Comparison of ENCODE assay signal across 12 mouse cellular contexts in the genomic region with DNA sequence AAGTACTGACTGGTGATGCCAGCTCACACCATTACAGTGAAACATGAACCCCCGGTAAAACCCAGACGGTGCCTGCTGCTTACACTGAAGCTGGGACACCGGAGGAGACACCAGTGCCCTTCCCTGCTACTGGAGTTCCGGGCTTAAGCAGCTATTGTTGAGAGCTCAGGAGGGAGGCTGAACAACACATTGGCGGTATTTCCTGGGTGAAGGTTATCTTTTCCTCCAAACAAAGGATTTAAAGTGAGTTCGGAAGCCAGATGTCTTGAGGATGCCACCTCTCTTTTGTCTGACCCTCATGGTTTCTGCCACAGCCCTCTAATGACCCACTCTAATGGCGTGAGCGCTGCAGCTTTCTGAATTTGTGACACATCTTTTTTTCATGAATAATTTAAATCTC. TPM values are rescaled to one million over a fixed set of nuclear protein-coding genes. Genes with fewer than 3 reads are reported as not detected.
DNase-seq lines count a peak whose midpoint lies in the region; ATAC-seq lines count a peak whose summit lies in the region.
"Had no signal": no experiment of that assay in that cellular context is flagged by ENCODE, and none has a peak within 500 bp of the region (broad histone marks: within the 10 kb centered on the region; RNA-seq: fewer than 3 reads in every experiment).

No protein-coding gene starts in this region.

- peaks cover 24% of the 10 kb centered on the region for H3K36me3 ChIP-seq in heart, embryonic 13.5 days
- peaks cover 15% of the 10 kb centered on the region for H3K36me3 ChIP-seq in forebrain, embryonic 12.5 days (replicated peaks)
- peaks cover 22% of the 10 kb centered on the region for H3K36me3 ChIP-seq in midbrain, embryonic 10.5 days

- no peak overlapping the region for H3K9ac ChIP-seq in heart, embryonic 13.5 days
- 0 out of 2 replicates have a peak overlapping the region, but pooled peaks have one; percentile 25 for H3K9ac ChIP-seq in forebrain, embryonic 12.5 days
- H3K9ac ChIP-seq: liver, embryonic 12.5 days had no signal

- DNase-seq in heart, postnatal 25 days (ENCODE audit: low spot score): no peak
- peak; percentile 38 for DNase-seq in midbrain, embryonic 10.5 days (ENCODE audit: low spot score)
- DNase-seq in retina, embryonic 14.5 days (ENCODE audit: low spot score): peak; percentile 65
- no peak for DNase-seq in lung, postnatal 36 days
- DNase-seq in thymus, postnatal 25 days: no peak
- DNase-seq in adrenal gland, postnatal 10 days: no peak
- DNase-seq: kidney, adult 8-10 months; right cerebral cortex, adult 18-20 months had no signal

- peaks cover 51% of the 10 kb centered on the region for H3K4me1 ChIP-seq in heart, embryonic 13.5 days
- peaks cover 73% of the 10 kb centered on the region for H3K4me1 ChIP-seq in forebrain, embryonic 12.5 days
- peaks cover 81% of the 10 kb centered on the region for H3K4me1 ChIP-seq in midbrain, embryonic 10.5 days

- H3K9me3 ChIP-seq in heart, embryonic 13.5 days: no peaks in the 10 kb centered on the region
- no peaks in the 10 kb centered on the region for H3K9me3 ChIP-seq in forebrain, embryonic 12.5 days
- no peaks in the 10 kb centered on the region for H3K9me3 ChIP-seq in midbrain, embryonic 10.5 days (replicated peaks)
- H3K9me3 ChIP-seq: liver, embryonic 12.5 days; megakaryocyte, embryonic 14.5 days had no signal

- no peak overlapping the region for H3K4me3 ChIP-seq in heart, embryonic 13.5 days
- no peak overlapping the region; the same call in 1 of the 2 replicates for H3K4me3 ChIP-seq in forebrain, embryonic 12.5 days (replicated peaks)
- H3K4me3 ChIP-seq in midbrain, embryonic 10.5 days: peak overlapping the region; percentile 35
- H3K4me3 ChIP-seq: liver, embryonic 12.5 days; megakaryocyte, embryonic 14.5 days had no signal

- H3K27me3 ChIP-seq in heart, embryonic 13.5 days (replicated peaks): no peaks in the 10 kb centered on the region
- H3K27me3 ChIP-seq in forebrain, embryonic 12.5 days: no peaks in the 10 kb centered on the region
- no peaks in the 10 kb centered on the region for H3K27me3 ChIP-seq in midbrain, embryonic 10.5 days (ENCODE audit: low read depth, poor library complexity, severe bottlenecking)
- H3K27me3 ChIP-seq: liver, embryonic 12.5 days; megakaryocyte, embryonic 14.5 days had no signal

- H3K4me2 ChIP-seq in heart, embryonic 13.5 days: peak overlapping the region; percentile 9; the same call in 1 of the 2 replicates
- peak overlapping the region; percentile 35 for H3K4me2 ChIP-seq in forebrain, embryonic 12.5 days
- H3K4me2 ChIP-seq: liver, embryonic 12.5 days had no signal

- 45% methylated on average over 8 of the region's 8 CpGs for WGBS in heart, embryonic 13.5 days
- WGBS in forebrain, embryonic 12.5 days: 8% methylated on average over 8 of the region's 8 CpGs
- 10% methylated on average over 8 of the region's 8 CpGs for WGBS in midbrain, embryonic 10.5 days

- H3K27ac ChIP-seq in heart, embryonic 13.5 days (replicated peaks): no peak overlapping the region
- H3K27ac ChIP-seq in forebrain, embryonic 12.5 days: peak overlapping the region; percentile 85
- H3K27ac ChIP-seq in midbrain, embryonic 10.5 days (replicated peaks): peak overlapping the region; percentile 89
- H3K27ac ChIP-seq: liver, embryonic 12.5 days had no signal

- no peak for ATAC-seq in heart, embryonic 13.5 days (ENCODE audit: extremely low read depth, insufficient number of reproducible peaks, low FRiP score, low TSS enrichment)
- ATAC-seq in forebrain, embryonic 12.5 days (ENCODE audit: low FRiP score): no peak
- ATAC-seq: liver, embryonic 12.5 days had no signal

- intact Hi-C loops in heart, postnatal 25 days (cut with DNase I): no loop called here

RNA-seq across cellular contexts. Expression of gene Cemip2, which starts 10.9 kb away (rescaled TPM):
- polyA plus RNA-seq in heart, embryonic 13.5 days (2015; fragmentation: Nextera tagmentation; extraction: Ambion mirVana): 55.2 and 58.9 TPM in 2 replicates
- 10 to 100 TPM; 13.7 to 14.1 TPM for total RNA-seq in heart, postnatal 25 days (2021)
- 88.7 and 89.2 TPM in 2 replicates for polyA plus RNA-seq in forebrain, embryonic 12.5 days (2016; fragmentation: Nextera tagmentation; extraction: Ambion mirVana)
- polyA plus RNA-seq in midbrain, embryonic 10.5 days (2016; fragmentation: Nextera tagmentation; extraction: Ambion mirVana): 71.2 and 91.2 TPM in 2 replicates
- total RNA-seq in adrenal gland, postnatal 10 days (2021): 10 to 100 TPM; 23.4 to 25.9 TPM

Comparison
In these comparisons a context has a peak if more than half of its experiments do, and no peak if none do; other contexts are left out.
1. DNase-seq: peak in midbrain, embryonic 10.5 days (single experiment) and retina, embryonic 14.5 days (single experiment); none in heart, postnatal 25 days (single experiment), lung, postnatal 36 days (single experiment), thymus, postnatal 25 days (single experiment) and adrenal gland, postnatal 10 days (single experiment).